Mouse (Mus musculus): Measurements from ENCODE around the gene Ndrg4.
"Not testable (repeated sequence)": the region's sequence is repeated elsewhere in the genome, so short reads cannot be mapped to it uniquely, and the experiment has no call there.

Ndrg4 gene

DNA sequence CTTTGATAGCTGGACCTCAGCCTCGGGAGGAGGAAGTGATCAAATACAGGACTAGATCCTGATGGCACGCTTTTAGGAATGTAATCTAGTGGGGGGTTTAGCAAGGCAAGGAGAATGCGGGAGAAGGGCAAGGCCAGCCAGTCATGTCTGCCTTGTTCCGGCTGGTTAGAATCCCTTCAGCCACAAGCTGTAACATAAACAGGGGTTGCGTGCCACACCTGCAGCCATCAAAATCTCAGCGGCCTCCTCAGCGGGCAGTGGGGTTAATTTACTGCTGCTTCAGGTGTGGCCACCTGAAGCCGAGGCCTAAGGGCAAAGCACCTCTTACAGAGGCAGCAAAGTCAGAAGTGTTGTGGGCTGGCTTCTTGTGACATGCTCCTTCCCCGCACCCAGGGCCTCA is at the start of gene Ndrg4:
TSS of gene Ndrg4 (plus strand) at position 350 of the 400 bp plus-strand sequence.
- DNase-seq (ENCODE audit: low spot score), result no peak

DNA sequence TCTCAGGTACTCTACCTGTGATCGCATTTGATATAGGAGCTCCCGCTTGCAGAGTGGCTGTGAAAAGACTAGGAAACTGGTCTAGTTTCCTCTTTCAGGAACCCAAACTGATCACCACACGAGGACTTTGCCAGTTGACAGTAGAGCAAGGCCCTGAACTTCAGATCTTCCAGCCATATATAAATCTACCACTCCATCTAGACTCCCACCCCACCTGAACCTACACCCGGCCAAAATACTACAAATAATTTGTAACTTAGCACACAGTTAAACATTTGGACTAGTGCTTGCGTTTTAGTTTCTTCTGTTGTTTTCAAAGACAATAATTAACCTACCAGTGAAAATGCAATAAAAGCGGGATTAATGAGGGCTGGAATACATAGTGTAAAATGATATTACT is 43.9 kb upstream of the Ndrg4 start:
- DNase-seq (ENCODE audit: low spot score), result no peak

GRCm38 (mm10) chr8:95633262-95634062 is 43.3 kb upstream of the Ndrg4 start, which contains the start of gene Gins3:
Gins3 (plus strand) TSS chr8:95633453.
- DNase-seq (ENCODE audit: low spot score), result peak; percentile 93

DNA sequence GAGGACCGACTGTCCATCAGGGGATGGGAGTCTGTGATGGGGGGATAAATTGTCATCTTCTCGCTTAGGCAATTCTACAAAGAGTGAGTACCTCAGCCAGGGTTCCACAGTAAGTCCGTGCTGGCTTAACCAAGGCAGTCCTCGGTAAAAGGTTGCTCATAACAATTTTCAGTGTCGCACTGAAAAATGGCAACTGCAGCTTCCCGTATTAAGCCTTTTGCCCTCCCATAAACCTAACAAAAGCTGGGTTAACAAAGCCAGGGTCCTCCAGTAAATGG is 42.8 kb upstream of the Ndrg4 start:
- no peak for DNase-seq (ENCODE audit: low spot score)

- no peak for DNase-seq (ENCODE audit: low spot score)
Measured at GRCm38 (mm10) chr8:95644942-95645341, 31.8 kb upstream of the Ndrg4 start.

DNA sequence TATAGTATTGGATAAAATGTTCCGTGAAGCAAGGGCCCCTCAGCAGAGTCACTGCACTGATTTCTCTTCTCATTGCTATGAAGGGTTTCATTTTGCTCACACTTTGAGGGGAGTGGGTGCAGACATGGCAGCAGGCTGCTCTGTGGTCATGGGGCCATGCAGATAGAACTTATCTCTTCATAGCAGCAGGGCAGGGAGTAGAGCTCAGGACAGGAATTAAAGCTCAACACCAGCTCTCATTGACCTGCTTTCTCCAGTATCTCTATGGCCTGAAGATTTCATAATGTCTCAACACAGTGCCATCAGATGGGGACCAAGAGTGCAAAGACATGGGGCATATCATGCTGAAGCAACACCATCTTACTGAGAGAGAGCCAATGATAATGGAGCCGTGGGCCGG is 28.5 kb upstream of the Ndrg4 start:
- DNase-seq (ENCODE audit: low spot score), result no peak

DNA sequence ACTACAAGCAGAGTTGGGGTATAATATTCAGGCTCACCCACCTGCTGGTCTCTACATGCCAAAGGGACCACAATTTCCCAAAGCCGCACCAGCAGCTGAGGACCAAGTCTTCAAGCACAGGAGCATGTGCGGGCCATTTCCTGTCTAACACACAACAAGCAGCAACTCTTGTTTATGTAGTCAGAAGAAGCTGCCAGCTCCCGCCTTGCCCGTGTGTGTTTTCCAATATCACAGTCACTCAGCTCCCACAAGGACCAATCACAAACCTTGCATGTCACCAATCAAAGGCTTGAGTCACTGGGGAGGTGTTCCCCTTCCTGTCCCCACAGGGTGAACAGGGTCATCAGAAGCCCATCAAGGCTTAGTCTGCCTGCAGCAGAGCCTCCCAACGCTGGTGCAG is 23.4 kb upstream of the Ndrg4 start:
- no peak for DNase-seq (ENCODE audit: low spot score)

GRCm38 (mm10) chr8:95655831-95656230 is 20.9 kb upstream of the Ndrg4 start:
- DNase-seq (ENCODE audit: low spot score), result no peak

- DNase-seq (ENCODE audit: low spot score), result no peak
Measured at GRCm38 (mm10) chr8:95656316-95657002, 20.3 kb upstream of the Ndrg4 start.

- no peak for DNase-seq (ENCODE audit: low spot score)
Measured at GRCm38 (mm10) chr8:95657523-95657922, 19.3 kb upstream of the Ndrg4 start.

- no peak for DNase-seq (ENCODE audit: low spot score)
Measured at GRCm38 (mm10) chr8:95660334-95660882, 16.4 kb upstream of the Ndrg4 start.

GRCm38 (mm10) chr8:95661085-95661484 is 15.7 kb upstream of the Ndrg4 start:
- DNase-seq (ENCODE audit: low spot score), result no peak

GRCm38 (mm10) chr8:95661575-95661974 is 15.2 kb upstream of the Ndrg4 start:
- no peak for DNase-seq (ENCODE audit: low spot score)

DNA sequence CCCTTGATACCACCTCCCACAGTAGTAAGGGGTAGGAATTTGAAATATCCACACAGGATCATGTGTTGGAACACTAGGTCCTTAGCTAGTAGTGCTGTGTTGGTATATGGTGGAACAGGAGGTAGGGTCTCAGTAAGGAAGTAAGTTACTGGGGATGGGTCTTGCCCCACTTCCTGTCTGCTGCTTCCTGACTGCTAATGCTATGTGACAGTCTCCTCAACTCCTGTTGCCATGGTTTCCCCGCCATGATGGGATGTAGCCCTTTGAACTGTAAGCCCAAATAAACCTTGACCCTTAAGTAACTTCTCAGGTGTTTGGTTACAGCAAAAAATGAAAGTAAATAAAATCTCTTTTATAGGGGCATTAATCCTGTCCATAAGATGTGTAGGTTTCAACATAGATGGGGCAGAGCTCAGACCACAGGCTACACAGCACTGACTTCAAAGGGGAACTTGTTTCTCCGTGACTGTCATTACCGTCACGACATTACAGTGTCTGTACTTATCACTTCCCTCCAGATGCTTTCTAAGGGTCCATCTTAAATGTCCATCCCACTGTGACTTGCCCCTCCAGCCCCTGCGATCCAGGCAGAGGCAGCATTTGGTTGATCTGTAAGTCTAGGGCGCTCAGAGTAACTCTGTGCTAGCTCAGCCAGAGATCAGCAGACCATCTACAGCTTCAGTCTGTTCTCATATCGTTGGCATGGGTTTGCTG is 13.7 kb upstream of the Ndrg4 start:
- no peak for DNase-seq (ENCODE audit: low spot score)

DNA sequence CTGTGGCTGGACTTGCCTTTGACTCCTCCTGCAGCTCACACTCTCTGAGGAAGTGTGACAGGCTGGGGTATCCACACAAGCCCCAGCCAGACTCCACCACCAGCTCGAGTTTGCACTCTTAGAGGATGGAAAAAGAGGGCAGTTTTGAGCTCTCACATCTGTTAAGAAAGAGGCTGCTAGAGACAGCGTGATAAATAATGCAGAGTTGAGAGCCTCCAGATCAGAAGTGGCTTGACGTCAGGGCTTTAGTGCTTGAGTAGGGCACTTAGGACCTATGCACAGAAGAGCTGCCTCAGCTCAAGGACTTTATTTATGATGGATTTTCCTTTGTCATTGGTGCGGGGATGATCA is 13.2 kb upstream of the Ndrg4 start:
- no peak for DNase-seq (ENCODE audit: low spot score)

GRCm38 (mm10) chr8:95665813-95666452 is 10.8 kb upstream of the Ndrg4 start:
- not testable (repeated sequence) for DNase-seq (ENCODE audit: low spot score)

GRCm38 (mm10) chr8:95668163-95668958 is 8.4 kb upstream of the Ndrg4 start:
- DNase-seq (ENCODE audit: low spot score), result no peak

DNA sequence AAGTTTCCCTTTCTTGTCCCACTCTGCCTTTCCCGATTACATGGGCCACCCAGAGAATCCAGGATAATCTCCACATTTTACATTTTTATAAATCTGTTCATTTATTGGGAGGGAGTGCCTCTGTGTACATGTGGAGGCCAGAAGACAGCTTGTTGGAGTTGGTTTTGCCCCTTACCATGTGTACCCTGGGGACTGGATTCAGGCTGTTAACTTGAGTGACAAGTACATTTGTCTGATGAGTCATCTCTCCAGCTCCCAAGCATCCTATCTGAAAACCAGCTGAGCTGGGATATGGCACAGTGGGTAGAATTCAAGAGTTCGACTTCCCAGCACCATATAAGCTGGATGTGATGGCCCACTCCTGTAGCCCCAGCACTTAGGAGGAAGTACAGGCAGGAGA is 6.8 kb upstream of the Ndrg4 start:
- no peak for DNase-seq (ENCODE audit: low spot score)

GRCm38 (mm10) chr8:95671861-95672260 is 4.9 kb upstream of the Ndrg4 start:
- DNase-seq (ENCODE audit: low spot score), result no peak

DNA sequence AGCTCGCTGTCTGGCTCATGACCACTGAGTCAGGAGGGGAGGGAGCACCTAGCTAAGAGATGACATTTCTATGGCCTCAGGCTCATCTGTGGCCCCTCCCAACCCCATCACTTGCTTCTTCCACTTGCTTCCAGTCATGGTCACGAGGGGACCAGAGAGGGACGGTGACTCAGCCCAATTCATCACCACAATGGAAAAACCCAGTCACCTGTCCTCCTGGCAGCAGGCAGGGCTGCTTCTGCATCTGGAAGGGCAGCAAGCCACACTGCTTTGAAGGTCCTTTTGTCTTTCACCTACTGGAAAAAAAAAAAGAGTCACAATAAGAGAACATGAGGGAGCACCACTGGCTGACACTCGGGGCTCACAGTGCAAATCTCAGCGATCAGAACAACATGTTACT is 4.0 kb upstream of the Ndrg4 start:
- DNase-seq (ENCODE audit: low spot score), result no peak

DNA sequence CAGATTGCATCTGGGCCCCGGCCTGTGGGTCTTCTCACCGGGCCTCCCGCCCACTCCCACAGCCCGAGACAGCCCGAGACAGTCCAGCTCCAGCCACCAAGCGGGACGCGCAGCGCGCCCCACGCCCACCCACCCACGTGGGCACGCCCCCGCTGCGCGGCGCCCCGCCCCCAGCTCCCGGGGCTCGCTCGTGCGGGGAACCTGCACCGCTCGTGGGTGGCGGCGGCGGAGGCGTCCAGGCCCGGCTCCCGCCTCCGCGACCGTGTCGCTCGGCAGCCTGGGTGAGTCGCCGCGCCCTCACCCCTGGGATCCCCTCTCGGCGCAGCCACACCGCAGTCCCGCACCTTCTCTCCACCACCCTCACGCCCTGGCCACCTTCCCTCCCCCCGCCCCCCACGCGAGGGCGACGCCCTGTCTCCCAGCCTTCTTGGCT is 827 bp downstream of the Ndrg4 start:
- no peak for DNase-seq (ENCODE audit: low spot score)

Measured in urinary bladder, postnatal 14 days (tissue).